19 mouse cellular contexts compared by ENCODE assay signal in genomic region chr5:8648300-8648699, GRCm38 (mm10). TPM values are rescaled to one million over a fixed set of nuclear protein-coding genes. Genes with fewer than 3 reads are reported as not detected.
"Had no signal": no experiment of that assay in that cellular context is flagged by ENCODE, and none has a peak within 500 bp of the region (broad histone marks: within the 10 kb centered on the region; RNA-seq: fewer than 3 reads in every experiment).

No protein-coding gene starts in this region.

- H3K4me1 ChIP-seq: limb, embryonic 10.5 days; limb, embryonic 13.5 days; midbrain, embryonic 12.5 days; midbrain, embryonic 15.5 days; neural tube, embryonic 13.5 days had no signal

- H3K36me3 ChIP-seq: limb, embryonic 10.5 days; limb, embryonic 13.5 days; midbrain, embryonic 12.5 days; midbrain, embryonic 15.5 days; neural tube, embryonic 13.5 days had no signal

- H3K27ac ChIP-seq: layer of hippocampus, adult 2 months; limb, embryonic 10.5 days; limb, embryonic 13.5 days; liver, embryonic 14.5 days; macrophage; midbrain, embryonic 12.5 days; midbrain, embryonic 15.5 days; neural tube, embryonic 13.5 days had no signal

- H3K4me2 ChIP-seq: limb, embryonic 13.5 days; liver, embryonic 11.5 days; lung, embryonic 14.5 days; midbrain, embryonic 12.5 days; midbrain, embryonic 15.5 days; neural tube, embryonic 13.5 days had no signal

- H3K9me3 ChIP-seq: limb, embryonic 10.5 days; limb, embryonic 13.5 days; midbrain, embryonic 12.5 days; midbrain, embryonic 15.5 days; neural tube, embryonic 13.5 days had no signal

- ATAC-seq: liver, postnatal 0 days; lung, postnatal 0 days; midbrain, embryonic 15.5 days had no signal

- H3K27me3 ChIP-seq: limb, embryonic 13.5 days; midbrain, embryonic 12.5 days; midbrain, embryonic 15.5 days; neural tube, embryonic 13.5 days had no signal

- H3K4me3 ChIP-seq: layer of hippocampus, adult 2 months; limb, embryonic 10.5 days; limb, embryonic 13.5 days; midbrain, embryonic 12.5 days; midbrain, embryonic 15.5 days; myocyte; neural tube, embryonic 13.5 days had no signal

- H3K9ac ChIP-seq: limb, embryonic 13.5 days; liver, embryonic 14.5 days; liver, postnatal 0 days; lung, embryonic 14.5 days; midbrain, embryonic 12.5 days; midbrain, embryonic 15.5 days; neural tube, embryonic 13.5 days had no signal

- DNase-seq: kidney, postnatal 14 days; layer of hippocampus, adult 9-11 months; liver, postnatal 0 days; lung, embryonic 14.5 days; retina, postnatal 1 day; right cerebral cortex, postnatal 25 days; thymus, adult 18-20 months; thymus, postnatal 36 days had no signal

RNA-seq across cellular contexts. Expression of gene Rundc3b, which starts 25.5 kb away (rescaled TPM):
- polyA plus RNA-seq: myocyte had no signal
